Mouse (Mus musculus): ENCODE measurements around the gene Prkd3. TPM values are rescaled to one million over a fixed set of nuclear protein-coding genes. Genes with fewer than 3 reads are reported as not detected.

The Prkd3 gene
- polyA plus RNA-seq, 1 experiment from 2014 or later = 23.9 TPM

GRCm38 (mm10) chr17:79032782-79033181 lies 12.2 kb upstream of the Prkd3 start:
- no peaks in the 10 kb centered on the region for H3K9me3 ChIP-seq
- H3K27me3 ChIP-seq (replicated peaks) = no peaks in the 10 kb centered on the region
- no peak overlapping the region for H3K4me3 ChIP-seq
- no peaks in the 10 kb centered on the region for H3K36me3 ChIP-seq
- H3K4me1 ChIP-seq = no peaks in the 10 kb centered on the region
- H3K9ac ChIP-seq = no peak overlapping the region
- WGBS = 79% methylated on average over 4 of the region's 4 CpGs
- no peak overlapping the region for H3K27ac ChIP-seq (replicated peaks)
- ATAC-seq (ENCODE audit: extremely low read depth, insufficient number of reproducible peaks, low FRiP score, low TSS enrichment) = no peak
- H3K4me2 ChIP-seq = no peak overlapping the region

- Histone ChIP-seq H3K36me3 (no peaks in the 10 kb centered on the region), H3K4me2 (no peak overlapping the region), H3K9ac (no peak overlapping the region), H3K4me3 (no peak overlapping the region), H3K9me3 (no peaks in the 10 kb centered on the region), H3K4me1 (no peaks in the 10 kb centered on the region), H3K27me3 (replicated peaks) (no peaks in the 10 kb centered on the region), H3K27ac (replicated peaks) (no peak overlapping the region)
- 78% methylated on average over 5 of the region's 5 CpGs for WGBS
- no peak for ATAC-seq (ENCODE audit: extremely low read depth, insufficient number of reproducible peaks, low FRiP score, low TSS enrichment)
These were observed 11.0 kb upstream of the Prkd3 start for GRCm38 (mm10) chr17:79031569-79031968.

- WGBS = 52% methylated on average over 3 of the region's 3 CpGs
- no peaks in the 10 kb centered on the region for H3K9me3 ChIP-seq
- H3K36me3 ChIP-seq = no peaks in the 10 kb centered on the region
- H3K9ac ChIP-seq = no peak overlapping the region
- no peak overlapping the region for H3K27ac ChIP-seq (replicated peaks)
- no peak overlapping the region for H3K4me3 ChIP-seq
- no peak for ATAC-seq (ENCODE audit: extremely low read depth, insufficient number of reproducible peaks, low FRiP score, low TSS enrichment)
- no peaks in the 10 kb centered on the region for H3K27me3 ChIP-seq (replicated peaks)
- 0 out of 2 replicates have a peak, but pooled peaks cover 6% of the 10 kb centered on the region for H3K4me1 ChIP-seq
- no peak overlapping the region for H3K4me2 ChIP-seq
These were observed 8.6 kb upstream of the Prkd3 start for GRCm38 (mm10) chr17:79029226-79029625.

- Histone ChIP-seq H3K27ac (replicated peaks) (no peak overlapping the region), H3K36me3 (no peaks in the 10 kb centered on the region), H3K4me1 (peaks cover 6% of the 10 kb centered on the region), H3K9ac (no peak overlapping the region), H3K9me3 (no peaks in the 10 kb centered on the region), H3K4me2 (no peak overlapping the region), H3K27me3 (replicated peaks) (no peaks in the 10 kb centered on the region), H3K4me3 (no peak overlapping the region)
- WGBS = 70% methylated on average over 4 of the region's 4 CpGs
- ATAC-seq (ENCODE audit: extremely low read depth, insufficient number of reproducible peaks, low FRiP score, low TSS enrichment) = no peak
These were observed 3.9 kb upstream of the Prkd3 start for GRCm38 (mm10) chr17:79024544-79024943.

- H3K27ac ChIP-seq (replicated peaks) = no peak overlapping the region
- no peaks in the 10 kb centered on the region for H3K9me3 ChIP-seq
- H3K4me2 ChIP-seq = no peak overlapping the region
- H3K9ac ChIP-seq = no peak overlapping the region
- WGBS = 47% methylated on average over 3 of the region's 3 CpGs
- no peaks in the 10 kb centered on the region for H3K27me3 ChIP-seq (replicated peaks)
- no peaks in the 10 kb centered on the region for H3K36me3 ChIP-seq
- ATAC-seq (ENCODE audit: extremely low read depth, insufficient number of reproducible peaks, low FRiP score, low TSS enrichment) = no peak
- H3K4me3 ChIP-seq = no peak overlapping the region
- peaks cover 24% of the 10 kb centered on the region for H3K4me1 ChIP-seq
These were observed 2.1 kb upstream of the Prkd3 start for GRCm38 (mm10) chr17:79022746-79023145.

GRCm38 (mm10) chr17:79020984-79021335 lies 344 bp upstream of the Prkd3 start:
- Histone ChIP-seq H3K9ac (peak overlapping the region; percentile 94), H3K9me3 (no peaks in the 10 kb centered on the region), H3K27ac (replicated peaks) (peak overlapping the region; percentile 93), H3K4me2 (peak overlapping the region; percentile 91), H3K4me1 (peaks cover 40% of the 10 kb centered on the region), H3K27me3 (replicated peaks) (no peaks in the 10 kb centered on the region), H3K36me3 (no peaks in the 10 kb centered on the region), H3K4me3 (peak overlapping the region; percentile 80)
- no peak; the same call in 1 of the 2 replicates for ATAC-seq (ENCODE audit: extremely low read depth, insufficient number of reproducible peaks, low FRiP score, low TSS enrichment)
- 1% methylated on average over 24 of the region's 24 CpGs for WGBS

- Histone ChIP-seq H3K4me3 (peak overlapping the region; percentile 80), H3K27me3 (replicated peaks) (no peaks in the 10 kb centered on the region), H3K27ac (replicated peaks) (peak overlapping the region; percentile 93), H3K9me3 (no peaks in the 10 kb centered on the region), H3K36me3 (no peaks in the 10 kb centered on the region), H3K4me2 (peak overlapping the region; percentile 91), H3K9ac (peak overlapping the region; percentile 94), H3K4me1 (peaks cover 44% of the 10 kb centered on the region)
- WGBS = under 1% methylated on average over 18 of the region's 18 CpGs
- no peak for ATAC-seq (ENCODE audit: extremely low read depth, insufficient number of reproducible peaks, low FRiP score, low TSS enrichment)
These were observed 849 bp downstream of the Prkd3 start for GRCm38 (mm10) chr17:79019726-79020207.

GRCm38 (mm10) chr17:79018422-79018821 lies 2.2 kb downstream of the Prkd3 start:
- Histone ChIP-seq H3K36me3 (no peaks in the 10 kb centered on the region), H3K27me3 (replicated peaks) (no peaks in the 10 kb centered on the region), H3K27ac (replicated peaks) (no peak overlapping the region), H3K9me3 (no peaks in the 10 kb centered on the region), H3K9ac (peak overlapping the region; percentile 42; the same call in 1 of the 2 replicates), H3K4me2 (peak overlapping the region; percentile 91), H3K4me1 (peaks cover 42% of the 10 kb centered on the region), H3K4me3 (peak overlapping the region; percentile 80)
- ATAC-seq (ENCODE audit: extremely low read depth, insufficient number of reproducible peaks, low FRiP score, low TSS enrichment) = no peak
- 38% methylated on average over 9 of the region's 9 CpGs for WGBS

GRCm38 (mm10) chr17:79015831-79016230 lies 4.8 kb downstream of the Prkd3 start:
- Histone ChIP-seq H3K4me3 (no peak overlapping the region), H3K9ac (no peak overlapping the region), H3K9me3 (no peaks in the 10 kb centered on the region), H3K27me3 (replicated peaks) (no peaks in the 10 kb centered on the region), H3K27ac (replicated peaks) (0 out of 2 replicates have a peak overlapping the region, but pooled peaks have one; percentile 8), H3K4me1 (peaks cover 42% of the 10 kb centered on the region), H3K4me2 (peak overlapping the region; percentile 33), H3K36me3 (peaks cover 24% of the 10 kb centered on the region)
- 45% methylated on average over 10 of the region's 10 CpGs for WGBS
- ATAC-seq (ENCODE audit: extremely low read depth, insufficient number of reproducible peaks, low FRiP score, low TSS enrichment) = no peak

GRCm38 (mm10) chr17:79014911-79015685 lies 5.5 kb downstream of the Prkd3 start:
- Histone ChIP-seq H3K27me3 (replicated peaks) (no peaks in the 10 kb centered on the region), H3K9ac (no peak overlapping the region), H3K9me3 (no peaks in the 10 kb centered on the region), H3K27ac (replicated peaks) (no peak overlapping the region), H3K36me3 (peaks cover 25% of the 10 kb centered on the region), H3K4me3 (no peak overlapping the region), H3K4me2 (no peak overlapping the region), H3K4me1 (peaks cover 42% of the 10 kb centered on the region)
- 73% methylated on average over 2 of the region's 2 CpGs for WGBS
- no peak for ATAC-seq (ENCODE audit: extremely low read depth, insufficient number of reproducible peaks, low FRiP score, low TSS enrichment)

GRCm38 (mm10) chr17:79013625-79014024 lies 7.0 kb downstream of the Prkd3 start:
- H3K27me3 ChIP-seq (replicated peaks) = no peaks in the 10 kb centered on the region
- ATAC-seq (ENCODE audit: extremely low read depth, insufficient number of reproducible peaks, low FRiP score, low TSS enrichment) = no peak
- H3K36me3 ChIP-seq = peaks cover 30% of the 10 kb centered on the region
- H3K9me3 ChIP-seq = no peaks in the 10 kb centered on the region
- H3K4me3 ChIP-seq = no peak overlapping the region
- H3K27ac ChIP-seq (replicated peaks) = no peak overlapping the region
- peaks cover 32% of the 10 kb centered on the region for H3K4me1 ChIP-seq
- no peak overlapping the region for H3K4me2 ChIP-seq
- WGBS = 59% methylated on average over 2 of the region's 2 CpGs
- no peak overlapping the region for H3K9ac ChIP-seq
